Mouse (Mus musculus) urinary bladder, postnatal 10 days (tissue): ENCODE measurements around the gene Mfap3.

Experiments
- DNase-seq: peaks from one replicate; pipeline ENCODE4 v3.0.0; 2022; ENCODE audit warnings: low spot score

The Mfap3 gene

GRCm38 (mm10) chr11:57518091-57518750 lies at the start of gene Mfap3, which contains the start of gene Fam114a2:
Gene Mfap3 (plus strand): TSS chr11:57518664.
Gene Fam114a2 (minus strand): TSS chr11:57518617.
- DNase-seq = peak; percentile 73

- no peak for DNase-seq
Measured at GRCm38 (mm10) chr11:57468706-57469105, 49.8 kb upstream of the Mfap3 start.

- DNase-seq = no peak
Measured at GRCm38 (mm10) chr11:57470056-57470455, 48.4 kb upstream of the Mfap3 start.

- no peak for DNase-seq
Measured at GRCm38 (mm10) chr11:57470979-57471378, 47.5 kb upstream of the Mfap3 start.

- DNase-seq = no peak
Measured at GRCm38 (mm10) chr11:57474296-57474941, 44.0 kb upstream of the Mfap3 start.

GRCm38 (mm10) chr11:57475119-57475518 lies 43.3 kb upstream of the Mfap3 start:
- DNase-seq = no peak

- no peak for DNase-seq
Measured at GRCm38 (mm10) chr11:57478077-57478476, 40.4 kb upstream of the Mfap3 start.

- DNase-seq = no peak
Measured at GRCm38 (mm10) chr11:57488436-57488835, 30.0 kb upstream of the Mfap3 start.

GRCm38 (mm10) chr11:57496462-57497039 lies 21.9 kb upstream of the Mfap3 start:
- DNase-seq = no peak

GRCm38 (mm10) chr11:57497701-57498100 lies 20.8 kb upstream of the Mfap3 start:
- no peak for DNase-seq

- no peak for DNase-seq
Measured at GRCm38 (mm10) chr11:57498215-57498614, 20.2 kb upstream of the Mfap3 start.

- no peak for DNase-seq
Measured at GRCm38 (mm10) chr11:57503155-57503554, 15.3 kb upstream of the Mfap3 start.

GRCm38 (mm10) chr11:57506899-57507298 lies 11.6 kb upstream of the Mfap3 start:
- no peak for DNase-seq

- no peak for DNase-seq
Measured at GRCm38 (mm10) chr11:57515218-57515617, 3.2 kb upstream of the Mfap3 start.

GRCm38 (mm10) chr11:57516946-57517441 lies 1.5 kb upstream of the Mfap3 start:
- no peak for DNase-seq

GRCm38 (mm10) chr11:57518751-57519148 lies 286 bp downstream of the Mfap3 start:
- DNase-seq = no peak

- DNase-seq = no peak
Measured at GRCm38 (mm10) chr11:57519304-57519703, 840 bp downstream of the Mfap3 start.

- no peak for DNase-seq
Measured at GRCm38 (mm10) chr11:57521206-57521605, 2.7 kb downstream of the Mfap3 start.

- DNase-seq = no peak
Measured at GRCm38 (mm10) chr11:57522046-57522445, 3.6 kb downstream of the Mfap3 start.

- no peak for DNase-seq
Measured at GRCm38 (mm10) chr11:57523418-57523817, 5.0 kb downstream of the Mfap3 start.

- no peak for DNase-seq
Measured at GRCm38 (mm10) chr11:57524597-57524996, 6.1 kb downstream of the Mfap3 start.

- no peak for DNase-seq
Measured at GRCm38 (mm10) chr11:57525900-57526299, 7.4 kb downstream of the Mfap3 start.

- DNase-seq = no peak
Measured at GRCm38 (mm10) chr11:57527506-57527905, 9.0 kb downstream of the Mfap3 start.
